Mouse (Mus musculus): ENCODE measurements around the gene Nipal3. TPM values are rescaled to one million over a fixed set of nuclear protein-coding genes. Genes with fewer than 3 reads are reported as not detected.

Gene Nipal3
- 51.7 TPM for total RNA-seq (2023)

GRCm38 (mm10) chr4:135494521-135495396 lies at the start of gene Nipal3, which contains the start of gene Stpg1:
Gene Nipal3 (minus strand): TSS chr4:135495038.
Gene Stpg1 (plus strand): TSS chr4:135494790.

GRCm38 (mm10) chr4:135433443-135434394 lies 61.1 kb downstream of the Nipal3 start, which contains the start of gene Rcan3:
Gene Rcan3 (minus strand): TSS chr4:135433853.

GRCm38 (mm10) chr4:135397991-135398390 lies 96.8 kb downstream of the Nipal3 start, which contains the start of gene Ncmap:
Gene Ncmap (minus strand): TSS chr4:135398227.

Other genes with a start within 250 kb of the Nipal3 start
- 11.3 TPM for gene Clic4, start 222.2 kb downstream of the Nipal3 start, total RNA-seq (2023)
- gene Srrm1, start 141.7 kb downstream of the Nipal3 start, total RNA-seq (2023): 346 TPM
- gene Ncmap, start 96.8 kb downstream of the Nipal3 start, total RNA-seq (2023): 1.4 TPM
- gene Rcan3, start 61.2 kb downstream of the Nipal3 start, total RNA-seq (2023): 29.8 TPM
- not detected for gene Stpg1, start 248 bp downstream of the Nipal3 start, total RNA-seq (2023)
- not detected for gene Grhl3, start 78.6 kb upstream of the Nipal3 start, total RNA-seq (2023)
- 0.12 TPM for gene Ifnlr1, start 191.2 kb upstream of the Nipal3 start, total RNA-seq (2023)
- gene Il22ra1, start 233.1 kb upstream of the Nipal3 start, total RNA-seq (2023): 0.21 TPM

All from CD4-positive naive resting alpha-beta T cell, adult 57 days (primary cell).